Mouse (Mus musculus) embryonic facial prominence, embryonic 13.5 days (tissue): Measurements from ENCODE around the gene Adcy2. TPM values are rescaled to one million over a fixed set of nuclear protein-coding genes. Genes with fewer than 3 reads are reported as not detected.

ENCODE experiments used
- ATAC-seq: fragments of 200-750 bp; cut with Nextera tagmentation; 2 replicates; pipeline ENCODE4 v1.8.0; 2017; ENCODE audit warnings: low read depth; ENCODE audit not compliant: insufficient number of reproducible peaks, insufficient read depth, low FRiP score, low TSS enrichment
- H3K27ac ChIP-seq: fragments of 300-500 bp; sonication (generic); 2 replicates; pipeline ENCODE4 v1.5.1; 2015; ENCODE audit warnings: moderate library complexity, mild to moderate bottlenecking, inconsistent platforms
- H3K27me3 ChIP-seq: fragments of 300-500 bp; sonication (generic); 2 replicates; pipeline ENCODE4 v1.6.1; 2015; ENCODE audit warnings: mild to moderate bottlenecking, inconsistent platforms
- H3K36me3 ChIP-seq: fragments of 300-500 bp; sonication (generic); 2 replicates; pipeline ENCODE4 v1.6.1; 2015; ENCODE audit warnings: mild to moderate bottlenecking, inconsistent platforms
- H3K4me1 ChIP-seq: fragments of 300-500 bp; sonication (generic); 2 replicates; pipeline ENCODE4 v1.6.1; 2015; ENCODE audit warnings: inconsistent platforms
- H3K4me2 ChIP-seq: fragments of 300-500 bp; sonication (generic); 2 replicates; pipeline ENCODE4 v1.6.1; 2015; ENCODE audit warnings: moderate library complexity, mild to moderate bottlenecking, inconsistent platforms
- H3K4me3 ChIP-seq: fragments of 300-500 bp; sonication (generic); 2 replicates; pipeline ENCODE4 v1.5.1; 2015; ENCODE audit warnings: mild to moderate bottlenecking, inconsistent platforms
- H3K9ac ChIP-seq: fragments of 300-500 bp; sonication (generic); 2 replicates; pipeline ENCODE4 v1.6.1; 2015; ENCODE audit warnings: mild to moderate bottlenecking, inconsistent platforms
- H3K9me3 ChIP-seq: fragments of 300-500 bp; sonication (generic); 2 replicates; pipeline ENCODE4 v1.6.1; 2016; ENCODE audit warnings: inconsistent platforms
- WGBS: fragments of 180-500 bp; shearing (Covaris S2); methylation state at CpG from one replicate; pipeline ENCODE4 v1.1.7; 2015; ENCODE audit warnings: mixed read lengths; 5-methylcytosine and 5-hydroxymethylcytosine counted together
- polyA plus RNA-seq: library from polyadenylated mRNA; unstranded; fragments of >200 nt; fragmentation: Nextera tagmentation; extraction: Ambion mirVana; gene quantifications from 2 replicates; pipeline ENCODE4 v1.2.1, GENCODE M21; 2015

Adcy2 gene
- polyA plus RNA-seq, 1 experiment from 2014 or later = 3.9 TPM

- peaks cover 18% of the 10 kb centered on the region for H3K4me1 ChIP-seq
- H3K9me3 ChIP-seq = no peaks in the 10 kb centered on the region
- H3K27me3 ChIP-seq = peaks cover 25% of the 10 kb centered on the region
- no peaks in the 10 kb centered on the region for H3K36me3 ChIP-seq
- no peak for ATAC-seq
- 71% methylated on average over 5 of the region's 5 CpGs for WGBS
- H3K27ac ChIP-seq = no peak overlapping the region
- no peak overlapping the region for H3K4me3 ChIP-seq
- H3K4me2 ChIP-seq = no peak overlapping the region
- H3K9ac ChIP-seq = no peak overlapping the region
These were observed 3.3 kb upstream of the Adcy2 start for GRCm38 (mm10) chr13:69002631-69003030.

GRCm38 (mm10) chr13:69002173-69002572, 2.8 kb upstream of the Adcy2 start:
- Histone ChIP-seq H3K4me1 (peaks cover 23% of the 10 kb centered on the region), H3K9ac (no peak overlapping the region), H3K4me2 (no peak overlapping the region), H3K9me3 (no peaks in the 10 kb centered on the region), H3K27me3 (peaks cover 25% of the 10 kb centered on the region), H3K4me3 (no peak overlapping the region), H3K36me3 (no peaks in the 10 kb centered on the region), H3K27ac (no peak overlapping the region)
- no peak for ATAC-seq
- WGBS = 23% methylated on average over 4 of the region's 4 CpGs

GRCm38 (mm10) chr13:68999826-69000225, 485 bp upstream of the Adcy2 start:
- Histone ChIP-seq H3K27me3 (peaks cover 25% of the 10 kb centered on the region), H3K36me3 (no peaks in the 10 kb centered on the region), H3K9me3 (no peaks in the 10 kb centered on the region), H3K9ac (peak overlapping the region; percentile 80), H3K4me1 (peaks cover 30% of the 10 kb centered on the region), H3K27ac (no peak overlapping the region), H3K4me2 (peak overlapping the region; percentile 93), H3K4me3 (peak overlapping the region; percentile 66)
- peak; percentile 4; the same call in 1 of the 2 replicates for ATAC-seq
- 34% methylated on average over 5 of the region's 5 CpGs for WGBS

GRCm38 (mm10) chr13:68998558-68998917, 803 bp downstream of the Adcy2 start:
- H3K9me3 ChIP-seq = no peaks in the 10 kb centered on the region
- no peaks in the 10 kb centered on the region for H3K36me3 ChIP-seq
- WGBS = under 1% methylated on average over 17 of the region's 17 CpGs
- H3K27ac ChIP-seq = peak overlapping the region; percentile 64
- H3K9ac ChIP-seq = peak overlapping the region; percentile 80
- no peak; the same call in 1 of the 2 replicates for ATAC-seq
- peaks cover 25% of the 10 kb centered on the region for H3K27me3 ChIP-seq
- peaks cover 36% of the 10 kb centered on the region for H3K4me1 ChIP-seq
- H3K4me3 ChIP-seq = peak overlapping the region; percentile 66
- H3K4me2 ChIP-seq = peak overlapping the region; percentile 93

- ATAC-seq = no peak
- peak overlapping the region; percentile 93 for H3K4me2 ChIP-seq
- H3K4me3 ChIP-seq = peak overlapping the region; percentile 66
- H3K36me3 ChIP-seq = no peaks in the 10 kb centered on the region
- H3K9me3 ChIP-seq = no peaks in the 10 kb centered on the region
- H3K9ac ChIP-seq = peak overlapping the region; percentile 80
- H3K4me1 ChIP-seq = peaks cover 36% of the 10 kb centered on the region
- WGBS = 4% methylated on average over 22 of the region's 22 CpGs
- H3K27me3 ChIP-seq = peaks cover 21% of the 10 kb centered on the region
- peak overlapping the region; percentile 58; the same call in 1 of the 2 replicates for H3K27ac ChIP-seq
These were observed 1.4 kb downstream of the Adcy2 start for GRCm38 (mm10) chr13:68997821-68998551.

GRCm38 (mm10) chr13:68997386-68997785, 2.0 kb downstream of the Adcy2 start:
- H3K27me3 ChIP-seq = peaks cover 21% of the 10 kb centered on the region
- no peaks in the 10 kb centered on the region for H3K9me3 ChIP-seq
- no peak for ATAC-seq
- H3K4me2 ChIP-seq = peak overlapping the region; percentile 93
- peaks cover 36% of the 10 kb centered on the region for H3K4me1 ChIP-seq
- H3K36me3 ChIP-seq = no peaks in the 10 kb centered on the region
- H3K9ac ChIP-seq = no peak overlapping the region
- H3K27ac ChIP-seq = no peak overlapping the region
- H3K4me3 ChIP-seq = peak overlapping the region; percentile 66
- 29% methylated on average over 10 of the region's 10 CpGs for WGBS

GRCm38 (mm10) chr13:68996661-68997060, 2.7 kb downstream of the Adcy2 start:
- H3K4me3 ChIP-seq = no peak overlapping the region
- no peaks in the 10 kb centered on the region for H3K36me3 ChIP-seq
- H3K4me1 ChIP-seq = peaks cover 36% of the 10 kb centered on the region
- 55% methylated on average over 3 of the region's 3 CpGs for WGBS
- peaks cover 21% of the 10 kb centered on the region for H3K27me3 ChIP-seq
- H3K4me2 ChIP-seq = no peak overlapping the region
- H3K9me3 ChIP-seq = no peaks in the 10 kb centered on the region
- no peak overlapping the region for H3K9ac ChIP-seq
- no peak for ATAC-seq
- H3K27ac ChIP-seq = no peak overlapping the region

- Histone ChIP-seq H3K9me3 (no peaks in the 10 kb centered on the region), H3K4me1 (peaks cover 12% of the 10 kb centered on the region), H3K27ac (no peak overlapping the region), H3K36me3 (no peaks in the 10 kb centered on the region), H3K4me3 (no peak overlapping the region), H3K9ac (no peak overlapping the region), H3K4me2 (no peak overlapping the region), H3K27me3 (no peaks in the 10 kb centered on the region)
- no peak for ATAC-seq
- WGBS = 61% methylated on average over 2 of the region's 2 CpGs
These were observed 13.6 kb downstream of the Adcy2 start for GRCm38 (mm10) chr13:68985789-68986188.

GRCm38 (mm10) chr13:68984000-68984399, 15.3 kb downstream of the Adcy2 start:
- no peaks in the 10 kb centered on the region for H3K36me3 ChIP-seq
- H3K27ac ChIP-seq = no peak overlapping the region
- 74% methylated on average over 15 of the region's 15 CpGs for WGBS
- no peak for ATAC-seq
- no peak overlapping the region for H3K4me2 ChIP-seq
- no peak overlapping the region for H3K9ac ChIP-seq
- H3K27me3 ChIP-seq = no peaks in the 10 kb centered on the region
- no peak overlapping the region for H3K4me3 ChIP-seq
- H3K4me1 ChIP-seq = peaks cover 12% of the 10 kb centered on the region
- H3K9me3 ChIP-seq = no peaks in the 10 kb centered on the region

- H3K27ac ChIP-seq = no peak overlapping the region
- H3K27me3 ChIP-seq = no peaks in the 10 kb centered on the region
- no peaks in the 10 kb centered on the region for H3K36me3 ChIP-seq
- no peak overlapping the region for H3K4me3 ChIP-seq
- 91% methylated on average over 2 of the region's 2 CpGs for WGBS
- H3K4me1 ChIP-seq = peaks cover 11% of the 10 kb centered on the region
- ATAC-seq = no peak
- no peak overlapping the region for H3K9ac ChIP-seq
- no peaks in the 10 kb centered on the region for H3K9me3 ChIP-seq
- H3K4me2 ChIP-seq = no peak overlapping the region
These were observed 18.3 kb downstream of the Adcy2 start for GRCm38 (mm10) chr13:68981048-68981447.

- H3K4me3 ChIP-seq = no peak overlapping the region
- no peak overlapping the region for H3K27ac ChIP-seq
- H3K9me3 ChIP-seq = no peaks in the 10 kb centered on the region
- no peaks in the 10 kb centered on the region for H3K36me3 ChIP-seq
- no peak overlapping the region for H3K4me2 ChIP-seq
- no peak for ATAC-seq
- H3K27me3 ChIP-seq = no peaks in the 10 kb centered on the region
- H3K4me1 ChIP-seq = no peaks in the 10 kb centered on the region
- no peak overlapping the region for H3K9ac ChIP-seq
- 53% methylated on average over 3 of the region's 3 CpGs for WGBS
These were observed 26.2 kb downstream of the Adcy2 start for GRCm38 (mm10) chr13:68973143-68973542.

- no peak overlapping the region for H3K4me2 ChIP-seq
- 83% methylated on average over 5 of the region's 5 CpGs for WGBS
- H3K4me1 ChIP-seq = no peaks in the 10 kb centered on the region
- no peak overlapping the region for H3K4me3 ChIP-seq
- H3K27me3 ChIP-seq = no peaks in the 10 kb centered on the region
- H3K9ac ChIP-seq = no peak overlapping the region
- H3K9me3 ChIP-seq = no peaks in the 10 kb centered on the region
- H3K36me3 ChIP-seq = no peaks in the 10 kb centered on the region
- no peak for ATAC-seq
- H3K27ac ChIP-seq = no peak overlapping the region
These were observed 37.8 kb downstream of the Adcy2 start for GRCm38 (mm10) chr13:68961580-68961979.
